Mouse (Mus musculus) heart, adult 2 months (tissue): ENCODE data around the gene Irgm2.

ENCODE experiments used
- CTCF ChIP-seq: fragments of 200-600 bp; IDR thresholded peaks from 2 replicates; pipeline ENCODE4 v1.8.1; 2022; ENCODE audit warnings: antibody characterized with exemption, mild to moderate bottlenecking, moderate library complexity
- POLR2A ChIP-seq: fragments of 200-500 bp; IDR thresholded peaks from 2 replicates; pipeline ENCODE4 v1.6.1; 2011; ENCODE audit warnings: mild to moderate bottlenecking, low read depth, low read length, control low read depth; ENCODE audit not compliant: insufficient read depth

- TF ChIP-seq POLR2A (no peak), CTCF (peak; percentile 41)
Measured at GRCm38 (mm10) chr11:58165072-58165471, 34.3 kb upstream of the Irgm2 start.
